Mouse (Mus musculus) NIH3T3 (cell line): Measurements from ENCODE around the gene Ptpn14.
A peak's percentile ranks its signal among the peaks of the same experiment; 100 is the strongest.

Experiments used
- DNase-seq: peaks from one replicate; pipeline ENCODE4 v3.0.0-alpha.2; 2012; ENCODE audit warnings: low read depth

Gene Ptpn14

GRCm38 (mm10) chr1:189808453-189808852, 80.4 kb downstream of the Ptpn14 start:
- DNase-seq: no peak

- peak; percentile 67 for DNase-seq
Observed at GRCm38 (mm10) chr1:189811778-189812177, 83.7 kb downstream of the Ptpn14 start.

- DNase-seq: no peak
Observed at GRCm38 (mm10) chr1:189814385-189814784, 86.3 kb downstream of the Ptpn14 start.

- DNase-seq: no peak
Observed at GRCm38 (mm10) chr1:189817089-189817488, 89.0 kb downstream of the Ptpn14 start.

- no peak for DNase-seq
Observed at GRCm38 (mm10) chr1:189817810-189818209, 89.7 kb downstream of the Ptpn14 start.

- DNase-seq: no peak
Observed at GRCm38 (mm10) chr1:189820111-189820510, 92.0 kb downstream of the Ptpn14 start.

GRCm38 (mm10) chr1:189824436-189824835, 96.4 kb downstream of the Ptpn14 start:
- no peak for DNase-seq

- no peak for DNase-seq
Observed at GRCm38 (mm10) chr1:189830391-189830790, 102.3 kb downstream of the Ptpn14 start.

- no peak for DNase-seq
Observed at GRCm38 (mm10) chr1:189830797-189831232, 102.7 kb downstream of the Ptpn14 start.

- no peak for DNase-seq
Observed at GRCm38 (mm10) chr1:189833351-189833750, 105.3 kb downstream of the Ptpn14 start.

- DNase-seq: no peak
Observed at GRCm38 (mm10) chr1:189834166-189834565, 106.1 kb downstream of the Ptpn14 start.

- DNase-seq: no peak
Observed at GRCm38 (mm10) chr1:189846319-189846718, 118.3 kb downstream of the Ptpn14 start.

GRCm38 (mm10) chr1:189849550-189849949, 121.5 kb downstream of the Ptpn14 start:
- no peak for DNase-seq

GRCm38 (mm10) chr1:189852051-189852450, 124.0 kb downstream of the Ptpn14 start:
- DNase-seq: peak; percentile 68

- peak; percentile 97 for DNase-seq
Observed at GRCm38 (mm10) chr1:189852456-189852855, 124.4 kb downstream of the Ptpn14 start.

GRCm38 (mm10) chr1:189854646-189855045, 126.6 kb downstream of the Ptpn14 start:
- DNase-seq: no peak

- DNase-seq: no peak
Observed at GRCm38 (mm10) chr1:189855739-189856138, 127.7 kb downstream of the Ptpn14 start.

- DNase-seq: no peak
Observed at GRCm38 (mm10) chr1:189858377-189858776, 130.3 kb downstream of the Ptpn14 start.

GRCm38 (mm10) chr1:189860112-189860941, 132.3 kb downstream of the Ptpn14 start:
- DNase-seq: peak; percentile 48

- no peak for DNase-seq
Observed at GRCm38 (mm10) chr1:189860942-189861315, 132.9 kb downstream of the Ptpn14 start.

GRCm38 (mm10) chr1:189863727-189864126, 135.7 kb downstream of the Ptpn14 start:
- DNase-seq: no peak

GRCm38 (mm10) chr1:189864301-189864700, 136.2 kb downstream of the Ptpn14 start:
- peak; percentile 61 for DNase-seq

- DNase-seq: no peak
Observed at GRCm38 (mm10) chr1:189864846-189865560, 136.9 kb downstream of the Ptpn14 start.
